Mouse (Mus musculus) MEL (cell line): ENCODE measurements at regions not wholly inside any gene's neighbourhood (a gene's known extent, or its start where the extent isn't known, plus 50 kb on each side); places are given as distances from the start of the nearest gene placed in this dataset.

ENCODE experiments used
- DNase-seq: peaks from one replicate; pipeline ENCODE4 v3.0.0; 2011; ENCODE audit warnings: low read depth, low spot score
- H3K27ac ChIP-seq: 2 replicates; pipeline ENCODE4 v1.5.1; 2012; ENCODE audit warnings: low read depth, mild to moderate bottlenecking, control low read depth, low read length, moderate library complexity; ENCODE audit not compliant: control insufficient read depth
- H3K27me3 ChIP-seq, 2 experiments: fragments of 150-350 bp in 1 of 2; sonication (generic) in 1 of 2; 2 replicates each; pipeline ENCODE4 v1.6.1; 2012; ENCODE audit warnings: low read length in 2 of 2, mild to moderate bottlenecking in 2 of 2, improper control_type of control experiment in 1 of 2, moderate library complexity in 1 of 2; ENCODE audit not compliant: insufficient read depth in 2 of 2, control insufficient read depth in 1 of 2
- H3K36me3 ChIP-seq, 2 experiments: 2 replicates each; pipeline ENCODE4 v1.6.1; 2012 to 2014; ENCODE audit warnings: low read length in 2 of 2, improper control_type of control experiment in 1 of 2, inconsistent platforms in 1 of 2, mild to moderate bottlenecking in 1 of 2; ENCODE audit not compliant: insufficient read depth in 2 of 2, control insufficient read depth in 1 of 2
- H3K4me1 ChIP-seq, 2 experiments: fragments of 150-350 bp in 1 of 2; sonication (generic) in 1 of 2; 2 replicates each; pipeline ENCODE4 v1.6.1; 2012; ENCODE audit warnings: low read length in 2 of 2, improper control_type of control experiment in 1 of 2, mild to moderate bottlenecking in 1 of 2; ENCODE audit not compliant: insufficient read depth in 2 of 2, control insufficient read depth in 1 of 2
- H3K4me3 ChIP-seq, 2 experiments: fragments of 150-350 bp in 1 of 2; sonication (generic) in 1 of 2; 2 replicates each; pipeline ENCODE4 v1.5.1; 2012; ENCODE audit warnings: low read depth in 2 of 2, low read length in 2 of 2, mild to moderate bottlenecking in 2 of 2, moderate library complexity in 2 of 2, control low read depth in 1 of 2, improper control_type of control experiment in 1 of 2; ENCODE audit not compliant: control insufficient read depth in 1 of 2, insufficient read depth in 1 of 2
- H3K79me2 ChIP-seq: 2 replicates; pipeline ENCODE4 v1.6.1; 2012; ENCODE audit warnings: mild to moderate bottlenecking, low read length, moderate library complexity; ENCODE audit not compliant: control insufficient read depth, poor library complexity, insufficient read depth
- H3K9ac ChIP-seq: 2 replicates; pipeline ENCODE4 v1.6.1; 2012; ENCODE audit warnings: low read depth, mild to moderate bottlenecking, control low read depth, low read length, moderate library complexity; ENCODE audit not compliant: control insufficient read depth, poor library complexity, severe bottlenecking
- H3K9me3 ChIP-seq: fragments of 150-350 bp; sonication (generic); replicated peaks from 2 replicates; pipeline ENCODE4 v1.6.1; 2012; ENCODE audit warnings: mild to moderate bottlenecking, low read length, improper control_type of control experiment, moderate library complexity; ENCODE audit not compliant: insufficient read depth
- BHLHE40 ChIP-seq: IDR thresholded peaks from 2 replicates; pipeline ENCODE4 v1.6.1; 2012; ENCODE audit warnings: low read depth, mild to moderate bottlenecking, inconsistent platforms, low read length, improper control_type of control experiment, borderline replicate concordance
- CTCF ChIP-seq, 3 experiments: IDR thresholded peaks in 2 of 3; conservative IDR thresholded peaks in 1 of 3; 2 replicates each; pipeline ENCODE4 v1.5.1; 2011 to 2012; ENCODE audit warnings: low read length in 3 of 3, low read depth in 2 of 3, mild to moderate bottlenecking in 2 of 3, improper control_type of control experiment in 1 of 3, inconsistent platforms in 1 of 3, mixed read lengths in 1 of 3, moderate library complexity in 1 of 3; ENCODE audit not compliant: control insufficient read depth in 1 of 3, insufficient read depth in 1 of 3, poor library complexity in 1 of 3, severe bottlenecking in 1 of 3
- E2F4 ChIP-seq: IDR thresholded peaks from 2 replicates; pipeline ENCODE4 v1.6.1; 2011; ENCODE audit warnings: low read depth, low read length, improper control_type of control experiment, borderline replicate concordance
- EP300 ChIP-seq, 2 experiments: IDR thresholded peaks; 2 replicates each; pipeline ENCODE4 v1.6.1; 2011; ENCODE audit warnings: improper control_type of control experiment in 2 of 2, low read length in 2 of 2, low read depth in 1 of 2, mild to moderate bottlenecking in 1 of 2
- GABPA ChIP-seq: IDR thresholded peaks from 2 replicates; pipeline ENCODE4 v1.6.1; 2012; ENCODE audit warnings: low read depth, mild to moderate bottlenecking, inconsistent platforms, low read length, improper control_type of control experiment, moderate library complexity
- GATA1 ChIP-seq: IDR thresholded peaks from 2 replicates; pipeline ENCODE4 v1.6.1; 2011; ENCODE audit warnings: low read depth, low read length, improper control_type of control experiment
- HCFC1 ChIP-seq: IDR thresholded peaks from 2 replicates; pipeline ENCODE4 v1.6.1; 2012; ENCODE audit warnings: low read depth, mild to moderate bottlenecking, inconsistent platforms, low read length, improper control_type of control experiment, moderate library complexity
- MAFK ChIP-seq: IDR thresholded peaks from 2 replicates; pipeline ENCODE4 v1.6.1; 2011; ENCODE audit warnings: low read depth, mild to moderate bottlenecking, low read length, improper control_type of control experiment, borderline replicate concordance
- MAX ChIP-seq: IDR thresholded peaks from 2 replicates; pipeline ENCODE4 v1.6.1; 2011; ENCODE audit warnings: low read length, improper control_type of control experiment
- MEF2A ChIP-seq: IDR thresholded peaks from 2 replicates; pipeline ENCODE4 v1.6.1; 2014; ENCODE audit warnings: low read depth, mild to moderate bottlenecking, inconsistent platforms, low read length, improper control_type of control experiment; ENCODE audit not compliant: poor library complexity, insufficient replicate concordance, severe bottlenecking; ENCODE audit errors: extremely low read depth
- MYB ChIP-seq: IDR thresholded peaks from 2 replicates; pipeline ENCODE4 v1.6.1; 2011; ENCODE audit warnings: mild to moderate bottlenecking, low read depth, low read length, improper control_type of control experiment
- NELFE ChIP-seq: IDR thresholded peaks from 2 replicates; pipeline ENCODE4 v1.6.1; 2011; ENCODE audit warnings: low read depth, low read length, improper control_type of control experiment
- NRF1 ChIP-seq: IDR thresholded peaks from 2 replicates; pipeline ENCODE4 v1.6.1; 2014; ENCODE audit warnings: low read depth, mild to moderate bottlenecking, inconsistent platforms, low read length, improper control_type of control experiment, moderate library complexity; ENCODE audit not compliant: poor library complexity, insufficient read depth, severe bottlenecking
- POLR2A ChIP-seq, 2 experiments: IDR thresholded peaks; 2 replicates each; pipeline ENCODE4 v1.6.1; 2011 to 2012; ENCODE audit warnings: low read length in 2 of 2, mild to moderate bottlenecking in 2 of 2, control low read depth in 1 of 2, improper control_type of control experiment in 1 of 2, low read depth in 1 of 2, moderate library complexity in 1 of 2; ENCODE audit not compliant: control insufficient read depth in 1 of 2, insufficient read depth in 1 of 2, poor library complexity in 1 of 2
- POLR2AphosphoS2 ChIP-seq: IDR thresholded peaks from 2 replicates; pipeline ENCODE4 v1.6.1; 2011; ENCODE audit warnings: low read length, improper control_type of control experiment
- POLR2AphosphoS5 ChIP-seq: IDR thresholded peaks from 2 replicates; pipeline ENCODE4 v1.6.1; 2012; ENCODE audit warnings: low read depth, borderline replicate concordance, mild to moderate bottlenecking, inconsistent platforms, low read length, moderate library complexity, mixed read lengths
- RAD21 ChIP-seq: IDR thresholded peaks from 2 replicates; pipeline ENCODE4 v1.6.1; 2011; ENCODE audit warnings: mild to moderate bottlenecking, low read depth, low read length, improper control_type of control experiment
- RCOR1 ChIP-seq: IDR thresholded peaks from 2 replicates; pipeline ENCODE4 v1.6.1; 2012; ENCODE audit warnings: low read depth, mild to moderate bottlenecking, inconsistent platforms, low read length, improper control_type of control experiment
- SMC3 ChIP-seq: IDR thresholded peaks from 2 replicates; pipeline ENCODE4 v1.6.1; 2011; ENCODE audit warnings: low read depth, low read length, improper control_type of control experiment
- TAL1 ChIP-seq: IDR thresholded peaks from 2 replicates; pipeline ENCODE4 v1.6.1; 2012; ENCODE audit warnings: mild to moderate bottlenecking, inconsistent platforms, low read length, moderate library complexity, mixed read lengths
- TBP ChIP-seq: IDR thresholded peaks from 2 replicates; pipeline ENCODE4 v1.8.0; 2011; ENCODE audit warnings: low read depth, low read length, improper control_type of control experiment
- TCF12 ChIP-seq: IDR thresholded peaks from 2 replicates; pipeline ENCODE4 v1.6.1; 2014; ENCODE audit warnings: low read depth, mild to moderate bottlenecking, inconsistent platforms, low read length, improper control_type of control experiment, moderate library complexity
- UBTF ChIP-seq: IDR thresholded peaks from 2 replicates; pipeline ENCODE4 v1.6.1; 2012; ENCODE audit warnings: low read depth, mild to moderate bottlenecking, inconsistent platforms, low read length, improper control_type of control experiment, moderate library complexity, borderline replicate concordance; ENCODE audit not compliant: insufficient read depth
- USF1 ChIP-seq: IDR thresholded peaks from 2 replicates; pipeline ENCODE4 v1.6.1; 2014; ENCODE audit warnings: low read depth, mild to moderate bottlenecking, inconsistent platforms, low read length, improper control_type of control experiment, moderate library complexity
- USF2 ChIP-seq, 2 experiments: IDR thresholded peaks; 2 replicates each; pipeline ENCODE4 v1.6.1; 2011 to 2012; ENCODE audit warnings: improper control_type of control experiment in 2 of 2, low read length in 2 of 2, borderline replicate concordance in 1 of 2, inconsistent platforms in 1 of 2, low read depth in 1 of 2, mild to moderate bottlenecking in 1 of 2; ENCODE audit not compliant: insufficient read depth in 1 of 2
- ZC3H11A ChIP-seq: IDR thresholded peaks from 2 replicates; pipeline ENCODE4 v1.6.1; 2012; ENCODE audit warnings: low read depth, mild to moderate bottlenecking, inconsistent platforms, low read length, improper control_type of control experiment
- ZKSCAN1 ChIP-seq: IDR thresholded peaks from 2 replicates; pipeline ENCODE4 v1.6.1; 2012; ENCODE audit warnings: low read depth, mild to moderate bottlenecking, inconsistent platforms, low read length, improper control_type of control experiment, moderate library complexity

- Histone ChIP-seq H3K4me3 (no peak overlapping the region), H3K4me1 (no peaks in the 10 kb centered on the region), H3K9ac (no peak overlapping the region), H3K36me3 (no peaks in the 10 kb centered on the region), H3K9me3 (no peaks in the 10 kb centered on the region), H3K79me2 (no peaks in the 10 kb centered on the region)
- TF ChIP-seq SMC3: no peak
- TF ChIP-seq POLR2A (IDR thresholded peaks at IDR 0.05; ENCODE audit: control insufficient read depth in 1 of 2, insufficient read depth in 1 of 2, low read depth in 1 of 2, low read length in 2 of 2, poor library complexity in 1 of 2): no peak
- TF ChIP-seq NELFE: no peak
- TF ChIP-seq RAD21: no peak
- no peak for TF ChIP-seq ZKSCAN1
- no peak for TF ChIP-seq HCFC1
- TF ChIP-seq EP300 (IDR thresholded peaks at IDR 0.05; ENCODE audit: low read depth in 1 of 2, low read length in 2 of 2): no peak
- TF ChIP-seq NRF1: no peak
- TF ChIP-seq USF2 (IDR thresholded peaks at IDR 0.05; ENCODE audit: borderline replicate concordance in 1 of 2, insufficient read depth in 1 of 2, low read depth in 1 of 2, low read length in 2 of 2): no peak
- TF ChIP-seq USF1: no peak
- TF ChIP-seq E2F4: no peak
- no peak for TF ChIP-seq RCOR1
- no peak for TF ChIP-seq POLR2AphosphoS2
- TF ChIP-seq MAX: no peak
- no peak for TF ChIP-seq GABPA
- TF ChIP-seq CTCF (IDR thresholded peaks at IDR 0.05 in 2 of 3, conservative IDR thresholded peaks at IDR 0.05 in 1 of 3; ENCODE audit: control insufficient read depth in 1 of 3, insufficient read depth in 1 of 3, low read depth in 2 of 3, low read length in 3 of 3, poor library complexity in 1 of 3, severe bottlenecking in 1 of 3): no peak
- no peak for TF ChIP-seq MAFK
- no peak for TF ChIP-seq MYB
- TF ChIP-seq ZC3H11A: no peak
- TF ChIP-seq, all 39 proteins: peak for 0
- Histone ChIP-seq H3K27me3 (no peaks in the 10 kb centered on the region), H3K27ac (no peak overlapping the region)
- DNase-seq: no peak
These were observed 82.3 kb upstream of the Pced1b start for GRCm38 (mm10) chr15:97164616-97165015.

- no peaks in the 10 kb centered on the region for H3K4me1 ChIP-seq
- H3K9me3 ChIP-seq: no peaks in the 10 kb centered on the region
- no peaks in the 10 kb centered on the region for H3K36me3 ChIP-seq
- TF ChIP-seq NELFE: no peak
- TF ChIP-seq NRF1: no peak
- TF ChIP-seq UBTF: no peak
- no peak for TF ChIP-seq TCF12
- TF ChIP-seq MAX: no peak
- no peak for TF ChIP-seq TAL1
- TF ChIP-seq E2F4: no peak
- no peak for TF ChIP-seq CTCF (IDR thresholded peaks at IDR 0.05 in 2 of 3, conservative IDR thresholded peaks at IDR 0.05 in 1 of 3; ENCODE audit: control insufficient read depth in 1 of 3, insufficient read depth in 1 of 3, low read depth in 2 of 3, low read length in 3 of 3, poor library complexity in 1 of 3, severe bottlenecking in 1 of 3)
- no peak for TF ChIP-seq POLR2AphosphoS2
- TF ChIP-seq SMC3: no peak
- no peak for TF ChIP-seq GABPA
- TF ChIP-seq GATA1: no peak
- TF ChIP-seq ZKSCAN1: no peak
- TF ChIP-seq POLR2AphosphoS5: no peak
- TF ChIP-seq TBP: no peak
- no peak for TF ChIP-seq MEF2A
- TF ChIP-seq BHLHE40: no peak
- no peak overlapping the region for H3K4me3 ChIP-seq
- H3K27ac ChIP-seq: no peak overlapping the region
- no peaks in the 10 kb centered on the region for H3K27me3 ChIP-seq
- H3K79me2 ChIP-seq: no peaks in the 10 kb centered on the region
- no peak overlapping the region for H3K9ac ChIP-seq
- no peak for DNase-seq
These were observed 82.9 kb upstream of the Pced1b start for GRCm38 (mm10) chr15:97163971-97164370.
